In genomic region chr7:110298090-110298489, GRCm38 (mm10) we compare ENCODE assay signal across 10 mouse cellular contexts.
DNase-seq lines count a peak whose midpoint lies in the region; ATAC-seq and TF ChIP-seq lines count a peak whose summit lies in the region.
"Had no signal": no experiment of that assay in that cellular context is flagged by ENCODE, and none has a peak within 500 bp of the region (broad histone marks: within the 10 kb centered on the region; RNA-seq: fewer than 3 reads in every experiment).

No protein-coding gene starts in this region.

- TF ChIP-seq EP300 in heart, postnatal 0 days (IDR thresholded peaks at IDR 0.05; ENCODE audit: low read depth) = no peak

- H3K9ac ChIP-seq in heart, postnatal 0 days (replicated peaks; ENCODE audit: low read depth, low read length) = peak overlapping the region; percentile 40; the same call in 1 of the 2 replicates
- H3K9ac ChIP-seq: forebrain, embryonic 13.5 days; neural tube, embryonic 12.5 days had no signal

- no peaks in the 10 kb centered on the region for H3K36me3 ChIP-seq in heart, postnatal 0 days (replicated peaks; ENCODE audit: control insufficient read depth, insufficient read depth, low read length)
- H3K36me3 ChIP-seq in limb, embryonic 10.5 days = no peaks in the 10 kb centered on the region
- H3K36me3 ChIP-seq: neural tube, embryonic 12.5 days had no signal

- TF ChIP-seq CTCF in heart, postnatal 0 days (IDR thresholded peaks at IDR 0.05; ENCODE audit: low read depth) = no peak
- no peak for TF ChIP-seq CTCF in embryonic fibroblast, embryonic 13.5 days (IDR thresholded peaks at IDR 0.05; ENCODE audit: borderline replicate concordance, insufficient read depth, low read length)
- no peak for TF ChIP-seq CTCF in cerebellum, adult 2 months (IDR thresholded peaks at IDR 0.05; ENCODE audit: borderline replicate concordance, insufficient read depth, low read depth, low read length)

- DNase-seq in heart, postnatal 0 days (ENCODE audit: low spot score) = no peak
- DNase-seq in heart, postnatal 10 days = no peak
- DNase-seq in limb, embryonic 10.5 days (ENCODE audit: low spot score) = no peak
- DNase-seq in right cerebral cortex, postnatal 14 days = no peak
- DNase-seq in cerebellum, adult 2 months = no peak
- no peak for DNase-seq in ovary, adult 18-20 months (ENCODE audit: low spot score)

- intact Hi-C loops in heart, postnatal 10 days (cut with DNase I) = no loop called here

- no peak overlapping the region for H3K4me2 ChIP-seq in heart, postnatal 0 days (ENCODE audit: low read depth, low read length)
- H3K4me2 ChIP-seq: forebrain, embryonic 13.5 days; neural tube, embryonic 12.5 days had no signal

- no peaks in the 10 kb centered on the region for H3K27me3 ChIP-seq in heart, postnatal 0 days (ENCODE audit: control insufficient read depth, insufficient read depth, low read length)
- H3K27me3 ChIP-seq in limb, embryonic 10.5 days (ENCODE audit: low read depth, poor library complexity, severe bottlenecking) = no peaks in the 10 kb centered on the region
- H3K27me3 ChIP-seq in cerebellum, adult 2 months (ENCODE audit: control insufficient read depth, insufficient read depth, low read length) = no peaks in the 10 kb centered on the region
- H3K27me3 ChIP-seq: forebrain, embryonic 13.5 days; neural tube, embryonic 12.5 days had no signal

- no peaks in the 10 kb centered on the region for H3K9me3 ChIP-seq in heart, postnatal 0 days (replicated peaks; ENCODE audit: control insufficient read depth, low read length)
- no peaks in the 10 kb centered on the region for H3K9me3 ChIP-seq in limb, embryonic 10.5 days (replicated peaks)
- H3K9me3 ChIP-seq: forebrain, embryonic 13.5 days; neural tube, embryonic 12.5 days had no signal

- ATAC-seq in heart, postnatal 0 days (ENCODE audit: insufficient read depth, low read depth) = no peak
- ATAC-seq: forebrain, embryonic 13.5 days had no signal

- TF ChIP-seq POLR2A in embryonic fibroblast, embryonic 13.5 days (IDR thresholded peaks at IDR 0.05; ENCODE audit: low read depth, low read length) = no peak
- TF ChIP-seq POLR2A in cerebellum, adult 2 months (IDR thresholded peaks at IDR 0.05; ENCODE audit: borderline replicate concordance, insufficient read depth, low read length) = no peak

- no peak overlapping the region for H3K4me3 ChIP-seq in heart, postnatal 0 days (ENCODE audit: low read depth, low read length)
- H3K4me3 ChIP-seq in brown adipose tissue, adult 24 weeks (ENCODE audit: insufficient read depth, low read depth, low read length) = no peak overlapping the region
- no peak overlapping the region for H3K4me3 ChIP-seq in embryonic fibroblast, embryonic 13.5 days (ENCODE audit: insufficient read depth, low read length)
- no peak overlapping the region for H3K4me3 ChIP-seq in limb, embryonic 10.5 days
- H3K4me3 ChIP-seq in cerebellum, adult 2 months (replicated peaks; ENCODE audit: insufficient read depth, low read depth, low read length) = no peak overlapping the region
- H3K4me3 ChIP-seq: forebrain, embryonic 13.5 days; neural tube, embryonic 12.5 days had no signal

- WGBS in heart, postnatal 0 days = 85% methylated on average over 7 of the region's 7 CpGs
- 80% methylated on average over 7 of the region's 7 CpGs for WGBS in limb, embryonic 10.5 days
- WGBS in cerebellum, adult 2 months = 92% methylated on average over 7 of the region's 7 CpGs

- peaks cover 17% of the 10 kb centered on the region for H3K4me1 ChIP-seq in heart, postnatal 0 days (ENCODE audit: control insufficient read depth, insufficient read depth)
- H3K4me1 ChIP-seq in brown adipose tissue, adult 24 weeks (ENCODE audit: control insufficient read depth, insufficient read depth, insufficient read length, low read length) = peaks cover 17% of the 10 kb centered on the region
- H3K4me1 ChIP-seq in embryonic fibroblast, embryonic 13.5 days (ENCODE audit: control insufficient read depth, insufficient read depth, low read length) = peaks cover 17% of the 10 kb centered on the region; the same call in 1 of the 2 replicates
- H3K4me1 ChIP-seq in limb, embryonic 10.5 days = peaks cover 39% of the 10 kb centered on the region
- H3K4me1 ChIP-seq in cerebellum, adult 2 months (ENCODE audit: control insufficient read depth, insufficient read depth, low read length) = no peaks in the 10 kb centered on the region
- H3K4me1 ChIP-seq: neural tube, embryonic 12.5 days had no signal

- peak overlapping the region; percentile 85 for H3K27ac ChIP-seq in heart, postnatal 0 days (ENCODE audit: low read depth)
- peak overlapping the region; percentile 15 for H3K27ac ChIP-seq in brown adipose tissue, adult 24 weeks (replicated peaks; ENCODE audit: low read depth, low read length)
- H3K27ac ChIP-seq in embryonic fibroblast, embryonic 13.5 days (ENCODE audit: insufficient read depth, low read length) = peak overlapping the region; percentile 97
- H3K27ac ChIP-seq in limb, embryonic 10.5 days = peak overlapping the region; percentile 91
- H3K27ac ChIP-seq in cerebellum, adult 2 months (ENCODE audit: insufficient read depth, low read length) = no peak overlapping the region
- H3K27ac ChIP-seq: forebrain, embryonic 13.5 days; neural tube, embryonic 12.5 days had no signal
